Mouse (Mus musculus) kidney, embryonic 14.5 days (tissue): Measurements from ENCODE around the gene Ccdc74a. TPM values are rescaled to one million over a fixed set of nuclear protein-coding genes. Genes with fewer than 3 reads are reported as not detected.

Source experiments
- polyA plus RNA-seq: library from polyadenylated mRNA; unstranded; fragments of >200 nt; fragmentation: Nextera tagmentation; extraction: Ambion mirVana; gene quantifications from 2 replicates; pipeline ENCODE4 v1.2.1, GENCODE M21; 2014

The Ccdc74a gene
- polyA plus RNA-seq, 1 experiment from 2014 or later, result 7.0 TPM

Other genes starting within 250 kb of the Ccdc74a start
- gene Snap29, start 240.5 kb upstream of the Ccdc74a start, polyA plus RNA-seq, result 6.6 and 7.1 TPM in 2 replicates
- 32.6 and 41.1 TPM in 2 replicates for gene Pi4ka, start 240.2 kb upstream of the Ccdc74a start, polyA plus RNA-seq
- 59.6 and 77.9 TPM in 2 replicates for gene Crkl, start 194.5 kb upstream of the Ccdc74a start, polyA plus RNA-seq
- gene Aifm3, start 156.9 kb upstream of the Ccdc74a start, polyA plus RNA-seq, result 0.61 and 1.7 TPM in 2 replicates
- gene Lztr1, start 137.8 kb upstream of the Ccdc74a start, polyA plus RNA-seq, result 57.9 and 81.4 TPM in 2 replicates
- gene Thap7, start 115.3 kb upstream of the Ccdc74a start, polyA plus RNA-seq, result 49.1 and 51.1 TPM in 2 replicates
- 0.12 TPM in 1 of 2 replicates, not detected in the other for gene Lrrc74b, start 85.2 kb upstream of the Ccdc74a start, polyA plus RNA-seq
- gene P2rx6, start 84.6 kb upstream of the Ccdc74a start, polyA plus RNA-seq, result 0.27 and 0.37 TPM in 2 replicates
- 4.3 and 6.6 TPM in 2 replicates for gene Slc7a4, start 63.3 kb upstream of the Ccdc74a start, polyA plus RNA-seq
- 33.4 and 54.9 TPM in 2 replicates for gene Smpd4, start 27.1 kb upstream of the Ccdc74a start, polyA plus RNA-seq
- gene Med15, start 86.4 kb downstream of the Ccdc74a start, polyA plus RNA-seq, result 32.4 and 39.7 TPM in 2 replicates
- gene Klhl22, start 113.1 kb downstream of the Ccdc74a start, polyA plus RNA-seq, result 42.6 and 70.3 TPM in 2 replicates
- 17.2 and 19.6 TPM in 2 replicates for gene Scarf2, start 150.8 kb downstream of the Ccdc74a start, polyA plus RNA-seq
- not detected in 2 replicates for gene B830017H08Rik, start 186.7 kb downstream of the Ccdc74a start, polyA plus RNA-seq
- gene Car15, start 191.9 kb downstream of the Ccdc74a start, polyA plus RNA-seq, result 2.7 and 2.9 TPM in 2 replicates
- 0.23 and 0.31 TPM in 2 replicates for gene Gm20518, start 245.2 kb downstream of the Ccdc74a start, polyA plus RNA-seq
- gene Tssk1, start 247.8 kb downstream of the Ccdc74a start, polyA plus RNA-seq, result not detected in 2 replicates